Mouse (Mus musculus): ENCODE results near the gene Map4.

GRCm38 (mm10) chr9:109960593-109960992 lies 29.3 kb downstream of the Map4 start:
- TF ChIP-seq CTCF (IDR thresholded peaks at IDR 0.05; ENCODE audit: control insufficient read depth, insufficient read depth, insufficient replicate concordance, low read depth, low read length) (no peak), POLR2A (IDR thresholded peaks at IDR 0.05; ENCODE audit: control insufficient read depth, low read depth, low read length) (no peak)

Data from testis, adult 2 months (tissue).